Mouse (Mus musculus): ENCODE results near the gene Rin3.
"Not testable (repeated sequence)": the region's sequence is repeated elsewhere in the genome, so short reads cannot be mapped to it uniquely, and the experiment has no call there.

Gene Rin3

GRCm38 (mm10) chr12:102282763-102283482, at the start of gene Rin3:
Gene Rin3 (plus strand): TSS chr12:102283048.
- peak; percentile 42 for DNase-seq

GRCm38 (mm10) chr12:102235551-102235950, 47.3 kb upstream of the Rin3 start:
- DNase-seq: no peak

- no peak for DNase-seq
Measured at GRCm38 (mm10) chr12:102236317-102236716, 46.5 kb upstream of the Rin3 start.

GRCm38 (mm10) chr12:102242076-102242722, 40.6 kb upstream of the Rin3 start:
- DNase-seq: no peak

GRCm38 (mm10) chr12:102243915-102244314, 38.9 kb upstream of the Rin3 start:
- no peak for DNase-seq

GRCm38 (mm10) chr12:102246226-102246625, 36.6 kb upstream of the Rin3 start:
- no peak for DNase-seq

GRCm38 (mm10) chr12:102248104-102248503, 34.7 kb upstream of the Rin3 start:
- DNase-seq: no peak

- DNase-seq: no peak
Measured at GRCm38 (mm10) chr12:102250316-102250715, 32.5 kb upstream of the Rin3 start.

GRCm38 (mm10) chr12:102251070-102251469, 31.8 kb upstream of the Rin3 start:
- DNase-seq: no peak

- DNase-seq: no peak
Measured at GRCm38 (mm10) chr12:102251985-102252384, 30.9 kb upstream of the Rin3 start.

GRCm38 (mm10) chr12:102252525-102252924, 30.3 kb upstream of the Rin3 start:
- DNase-seq: no peak

- DNase-seq: no peak
Measured at GRCm38 (mm10) chr12:102255012-102255411, 27.8 kb upstream of the Rin3 start.

GRCm38 (mm10) chr12:102258522-102259112, 24.2 kb upstream of the Rin3 start:
- DNase-seq: peak; percentile 26

GRCm38 (mm10) chr12:102261933-102262396, 20.9 kb upstream of the Rin3 start:
- DNase-seq: no peak

- no peak for DNase-seq
Measured at GRCm38 (mm10) chr12:102262809-102263208, 20.0 kb upstream of the Rin3 start.

GRCm38 (mm10) chr12:102263249-102263648, 19.6 kb upstream of the Rin3 start:
- DNase-seq: no peak

- DNase-seq: no peak
Measured at GRCm38 (mm10) chr12:102266433-102266832, 16.4 kb upstream of the Rin3 start.

- no peak for DNase-seq
Measured at GRCm38 (mm10) chr12:102269144-102269543, 13.7 kb upstream of the Rin3 start.

- no peak for DNase-seq
Measured at GRCm38 (mm10) chr12:102270776-102271405, 12.0 kb upstream of the Rin3 start.

GRCm38 (mm10) chr12:102271447-102271846, 11.4 kb upstream of the Rin3 start:
- DNase-seq: no peak

- DNase-seq: no peak
Measured at GRCm38 (mm10) chr12:102275833-102276443, 6.9 kb upstream of the Rin3 start.

GRCm38 (mm10) chr12:102280290-102280689, 2.6 kb upstream of the Rin3 start:
- not testable (repeated sequence) for DNase-seq

Data from liver (tissue).